Mouse (Mus musculus) erythroblast, embryonic 14.5 days (primary cell): ENCODE data around the gene 3110009E18Rik.

Experiments
- GATA1 ChIP-seq: IDR thresholded peaks from 2 replicates; pipeline ENCODE4 v1.6.1; 2012; ENCODE audit warnings: low read length, inconsistent platforms, mixed read lengths
- TAL1 ChIP-seq: IDR thresholded peaks from 3 replicates; pipeline ENCODE4 v1.6.1; 2012; ENCODE audit warnings: low read length, inconsistent platforms, mixed read lengths

DNA sequence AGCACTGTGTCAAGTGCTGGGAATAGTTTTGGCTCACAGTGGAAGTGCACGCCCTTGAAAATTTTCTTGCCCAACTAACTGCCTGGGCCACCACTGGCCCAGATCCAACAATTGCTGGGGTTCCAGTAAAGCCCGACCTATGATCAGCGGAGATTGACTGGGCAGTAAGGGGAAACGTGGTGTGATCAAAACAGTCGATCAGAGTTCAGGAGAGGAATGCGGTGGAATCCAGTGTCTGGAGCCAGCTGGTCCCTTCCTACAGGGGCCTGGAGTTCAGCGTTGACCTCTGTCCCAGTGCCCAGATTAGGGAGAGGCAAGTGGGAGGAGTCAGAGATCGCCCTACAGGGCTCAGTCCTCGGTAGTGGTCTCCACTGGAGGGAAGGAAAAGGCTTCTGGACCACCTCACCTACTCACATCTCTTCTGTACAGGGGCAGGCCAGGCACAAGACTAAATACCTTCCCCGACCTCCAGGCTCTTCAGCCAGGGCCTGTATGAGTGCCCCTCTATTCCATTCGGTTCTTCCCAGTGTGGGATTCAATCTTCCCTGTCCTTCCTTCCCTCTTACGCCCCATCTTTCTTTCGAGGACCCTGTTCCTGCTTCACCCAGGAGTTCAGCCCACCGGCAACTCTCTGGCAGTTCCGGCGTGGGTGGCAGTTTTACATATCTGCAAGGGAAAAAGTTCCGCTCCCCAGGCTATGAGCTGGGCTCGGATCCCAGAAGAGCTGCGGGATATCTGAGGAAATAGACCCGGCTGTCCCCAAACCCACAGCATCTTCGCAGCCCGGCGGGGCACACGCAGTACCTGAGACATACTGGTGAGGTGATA, 632 bp upstream of the 3110009E18Rik start:
- TF ChIP-seq TAL1 (no peak), GATA1 (no peak)
